Mouse (Mus musculus) midbrain, embryonic 16.5 days (tissue): ENCODE results near the gene Pcyt1a. TPM values are rescaled to one million over a fixed set of nuclear protein-coding genes. Genes with fewer than 3 reads are reported as not detected.

Experiments
- ATAC-seq: fragments of 200-750 bp; cut with Nextera tagmentation; 2 replicates; pipeline ENCODE4 v1.8.0; 2017; ENCODE audit warnings: moderate TSS enrichment
- H3K27ac ChIP-seq: fragments of 300-500 bp; sonication (generic); 2 replicates; pipeline ENCODE4 v1.5.1; 2014; ENCODE audit warnings: mild to moderate bottlenecking, low read length, mixed read lengths
- H3K27me3 ChIP-seq: fragments of 300-500 bp; sonication (generic); 2 replicates; pipeline ENCODE4 v1.6.1; 2014; ENCODE audit warnings: low read depth, low read length, mixed read lengths; ENCODE audit not compliant: control insufficient read depth, insufficient read depth
- H3K36me3 ChIP-seq: fragments of 300-500 bp; sonication (generic); 2 replicates; pipeline ENCODE4 v1.6.1; 2014; ENCODE audit warnings: mild to moderate bottlenecking, low read length, moderate library complexity, mixed read lengths; ENCODE audit not compliant: control insufficient read depth, insufficient read depth
- H3K4me1 ChIP-seq: fragments of 300-500 bp; sonication (generic); 2 replicates; pipeline ENCODE4 v1.6.1; 2014; ENCODE audit warnings: mild to moderate bottlenecking, low read length, mixed read lengths; ENCODE audit not compliant: control insufficient read depth, insufficient read depth
- H3K4me2 ChIP-seq: fragments of 300-500 bp; sonication (generic); 2 replicates; pipeline ENCODE4 v1.6.1; 2014; ENCODE audit warnings: mild to moderate bottlenecking, low read length, mixed read lengths
- H3K4me3 ChIP-seq: fragments of 300-500 bp; sonication (generic); 2 replicates; pipeline ENCODE4 v1.5.1; 2014; ENCODE audit warnings: low read depth, mild to moderate bottlenecking, low read length, moderate library complexity, mixed read lengths
- H3K9ac ChIP-seq: fragments of 300-500 bp; sonication (generic); 2 replicates; pipeline ENCODE4 v1.6.1; 2014; ENCODE audit warnings: low read depth, low read length, mixed read lengths
- H3K9me3 ChIP-seq: fragments of 300-500 bp; sonication (generic); replicated peaks from 2 replicates; pipeline ENCODE4 v1.6.1; 2014; ENCODE audit warnings: mild to moderate bottlenecking, low read length, mixed read lengths; ENCODE audit not compliant: control insufficient read depth, poor library complexity, severe bottlenecking
- WGBS: fragments of 180-500 bp; shearing (Covaris S2); extraction: QIAGEN DNeasy Blood & Tissue Kit; methylation state at CpG from one replicate; pipeline ENCODE4 v1.1.7; 2014; 5-methylcytosine and 5-hydroxymethylcytosine counted together
- polyA plus RNA-seq: library from polyadenylated mRNA; unstranded; fragments of >200 nt; fragmentation: Nextera tagmentation; extraction: Ambion mirVana; gene quantifications from 2 replicates; pipeline ENCODE4 v1.2.1, GENCODE M21; 2015

The Pcyt1a gene
- polyA plus RNA-seq, 1 experiment from 2014 or later: 48.0 TPM

DNA sequence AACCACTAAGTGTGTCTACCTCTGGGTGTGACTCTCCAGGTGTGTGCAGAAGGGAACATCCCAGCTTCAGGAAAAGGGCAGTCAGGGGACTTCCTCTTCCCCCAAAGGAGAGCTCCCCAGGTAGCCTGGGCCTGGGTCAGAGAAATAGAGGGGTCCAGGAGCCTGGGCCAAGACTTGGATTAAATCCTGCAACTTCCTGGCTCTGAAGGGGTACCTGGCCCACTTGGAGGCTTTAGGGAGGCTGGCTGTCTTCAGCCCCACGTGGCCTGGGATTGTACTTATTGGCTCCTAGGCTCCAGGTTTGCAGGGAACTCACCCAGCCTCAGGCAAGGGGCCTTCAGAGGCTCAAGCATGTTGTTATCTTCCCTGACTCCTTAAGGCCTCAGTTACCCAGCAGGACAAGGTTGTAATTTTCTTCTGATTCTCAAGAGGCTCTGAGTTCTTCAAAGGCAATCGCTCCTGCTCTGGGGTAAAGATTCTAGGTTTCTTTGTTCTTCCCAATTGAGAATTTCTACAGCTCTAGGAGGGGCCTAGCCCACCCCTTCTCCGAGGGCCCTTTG, 77.9 kb downstream of the Pcyt1a start:
- Histone ChIP-seq H3K4me2 (no peak overlapping the region), H3K9ac (no peak overlapping the region), H3K9me3 (no peaks in the 10 kb centered on the region), H3K4me1 (peaks cover 2% of the 10 kb centered on the region; the same call in 1 of the 2 replicates), H3K4me3 (no peak overlapping the region), H3K36me3 (no peaks in the 10 kb centered on the region), H3K27ac (peak overlapping the region; percentile 17; the same call in 1 of the 2 replicates), H3K27me3 (no peaks in the 10 kb centered on the region)
- WGBS: 46% methylated on average over 3 of the region's 3 CpGs
- 0 out of 2 replicates have a peak, but pooled peaks have one; percentile 7 for ATAC-seq

GRCm38 (mm10) chr16:32509066-32509942, 78.6 kb downstream of the Pcyt1a start:
- no peak overlapping the region for H3K4me2 ChIP-seq
- 60% methylated on average over 9 of the region's 9 CpGs for WGBS
- no peaks in the 10 kb centered on the region for H3K27me3 ChIP-seq
- H3K27ac ChIP-seq: peak overlapping the region; percentile 28
- H3K9ac ChIP-seq: no peak overlapping the region
- H3K4me3 ChIP-seq: no peak overlapping the region
- no peaks in the 10 kb centered on the region for H3K9me3 ChIP-seq
- no peaks in the 10 kb centered on the region for H3K36me3 ChIP-seq
- H3K4me1 ChIP-seq: peaks cover 2% of the 10 kb centered on the region; the same call in 1 of the 2 replicates
- ATAC-seq: 0 out of 2 replicates have a peak, but pooled peaks have one; percentile 30

DNA sequence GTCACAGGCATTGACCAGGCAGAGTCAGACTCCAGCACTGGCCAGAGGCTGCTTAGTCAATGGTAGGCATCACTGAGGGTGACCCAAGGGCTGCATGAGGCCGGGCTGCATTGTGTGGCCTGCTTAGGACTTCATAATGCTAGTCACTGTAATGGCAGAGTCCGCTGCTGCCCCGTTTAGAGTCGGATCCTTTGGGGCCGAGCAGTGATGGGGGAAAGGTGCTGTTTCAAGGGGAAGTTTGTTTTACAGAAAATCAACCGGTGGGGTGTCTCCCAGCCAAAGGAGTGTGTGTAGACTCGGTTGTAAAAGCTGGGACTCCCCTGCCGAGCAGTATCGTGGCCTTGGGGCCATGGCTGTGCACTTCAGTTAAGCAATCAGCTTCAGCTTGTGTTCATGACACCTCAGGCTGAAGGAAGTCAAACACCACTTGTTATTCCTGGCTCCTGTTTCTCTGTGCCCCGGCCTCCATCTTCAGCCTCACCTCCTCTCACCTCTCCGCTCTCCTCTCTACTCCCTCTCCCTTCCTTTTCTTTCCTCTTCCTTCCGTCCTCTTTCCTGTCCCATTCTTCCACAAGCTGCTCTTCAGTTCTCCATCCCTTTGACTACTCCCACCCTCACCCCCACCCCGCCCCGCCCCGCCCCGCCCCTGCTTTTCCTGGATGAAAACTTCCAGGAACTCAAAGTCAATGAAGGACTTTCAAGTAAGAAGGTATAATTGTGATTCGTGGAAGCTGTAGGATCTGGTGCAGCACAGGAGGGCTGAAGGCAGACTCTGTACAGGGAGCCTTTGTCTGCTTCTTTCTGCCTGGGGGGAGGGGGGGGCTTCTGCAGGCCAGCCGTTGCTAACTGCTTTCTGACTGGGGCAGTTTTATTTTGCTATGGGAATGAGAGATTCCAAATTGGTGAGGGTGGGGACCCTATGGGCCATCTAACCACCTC, 79.9 kb downstream of the Pcyt1a start:
- no peak overlapping the region for H3K4me3 ChIP-seq
- 75% methylated on average over 18 of the region's 18 CpGs for WGBS
- H3K27ac ChIP-seq: no peak overlapping the region
- no peak for ATAC-seq
- H3K36me3 ChIP-seq: no peaks in the 10 kb centered on the region
- H3K9me3 ChIP-seq: no peaks in the 10 kb centered on the region
- no peak overlapping the region for H3K4me2 ChIP-seq
- H3K4me1 ChIP-seq: peaks cover 6% of the 10 kb centered on the region
- no peaks in the 10 kb centered on the region for H3K27me3 ChIP-seq
- H3K9ac ChIP-seq: no peak overlapping the region

- H3K36me3 ChIP-seq: no peaks in the 10 kb centered on the region
- 74% methylated on average over 3 of the region's 3 CpGs for WGBS
- H3K4me3 ChIP-seq: no peak overlapping the region
- no peaks in the 10 kb centered on the region for H3K27me3 ChIP-seq
- no peaks in the 10 kb centered on the region for H3K9me3 ChIP-seq
- no peak for ATAC-seq
- peaks cover 12% of the 10 kb centered on the region for H3K4me1 ChIP-seq
- H3K27ac ChIP-seq: no peak overlapping the region
- no peak overlapping the region for H3K9ac ChIP-seq
- no peak overlapping the region for H3K4me2 ChIP-seq
Observed at GRCm38 (mm10) chr16:32511338-32511734, 80.6 kb downstream of the Pcyt1a start.

- Histone ChIP-seq H3K4me1 (peaks cover 16% of the 10 kb centered on the region), H3K4me3 (no peak overlapping the region), H3K27ac (no peak overlapping the region), H3K9ac (no peak overlapping the region), H3K4me2 (no peak overlapping the region), H3K36me3 (no peaks in the 10 kb centered on the region), H3K27me3 (no peaks in the 10 kb centered on the region), H3K9me3 (no peaks in the 10 kb centered on the region)
- WGBS: 86% methylated on average over 8 of the region's 8 CpGs
- ATAC-seq: no peak
Observed at GRCm38 (mm10) chr16:32511827-32512490, 81.2 kb downstream of the Pcyt1a start.

DNA sequence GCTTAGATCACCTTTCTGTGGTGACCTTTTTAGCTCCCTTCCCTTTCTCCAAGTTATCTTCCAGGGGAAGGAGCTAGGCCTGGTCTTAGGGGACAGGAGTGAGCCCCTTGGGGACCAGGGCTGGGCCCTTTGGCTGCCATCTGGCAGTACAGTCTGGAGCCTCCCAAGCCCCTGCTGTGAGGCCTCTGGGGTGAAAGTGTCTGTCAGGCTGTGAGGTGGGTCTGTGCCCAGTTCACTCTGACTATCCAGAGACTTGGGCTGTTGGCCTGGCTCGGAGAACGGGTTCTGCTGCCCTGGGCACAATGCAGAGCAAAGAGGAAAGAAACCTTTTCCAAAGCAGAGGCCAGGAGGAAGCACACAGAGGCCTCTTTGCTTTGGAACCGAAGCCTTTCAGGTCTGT, 82.2 kb downstream of the Pcyt1a start:
- Histone ChIP-seq H3K9me3 (no peaks in the 10 kb centered on the region), H3K4me1 (peaks cover 16% of the 10 kb centered on the region), H3K4me3 (no peak overlapping the region), H3K27ac (peak overlapping the region; percentile 30; the same call in 1 of the 2 replicates), H3K36me3 (no peaks in the 10 kb centered on the region), H3K9ac (no peak overlapping the region), H3K27me3 (no peaks in the 10 kb centered on the region), H3K4me2 (no peak overlapping the region)
- ATAC-seq: no peak
- WGBS: 80% methylated on average over 3 of the region's 3 CpGs

GRCm38 (mm10) chr16:32513401-32513800, 82.7 kb downstream of the Pcyt1a start:
- H3K27me3 ChIP-seq: no peaks in the 10 kb centered on the region
- H3K9ac ChIP-seq: no peak overlapping the region
- no peaks in the 10 kb centered on the region for H3K9me3 ChIP-seq
- no peak overlapping the region for H3K27ac ChIP-seq
- H3K36me3 ChIP-seq: no peaks in the 10 kb centered on the region
- H3K4me2 ChIP-seq: no peak overlapping the region
- peaks cover 16% of the 10 kb centered on the region for H3K4me1 ChIP-seq
- ATAC-seq: no peak
- WGBS: 90% methylated on average over 6 of the region's 6 CpGs
- H3K4me3 ChIP-seq: no peak overlapping the region

DNA sequence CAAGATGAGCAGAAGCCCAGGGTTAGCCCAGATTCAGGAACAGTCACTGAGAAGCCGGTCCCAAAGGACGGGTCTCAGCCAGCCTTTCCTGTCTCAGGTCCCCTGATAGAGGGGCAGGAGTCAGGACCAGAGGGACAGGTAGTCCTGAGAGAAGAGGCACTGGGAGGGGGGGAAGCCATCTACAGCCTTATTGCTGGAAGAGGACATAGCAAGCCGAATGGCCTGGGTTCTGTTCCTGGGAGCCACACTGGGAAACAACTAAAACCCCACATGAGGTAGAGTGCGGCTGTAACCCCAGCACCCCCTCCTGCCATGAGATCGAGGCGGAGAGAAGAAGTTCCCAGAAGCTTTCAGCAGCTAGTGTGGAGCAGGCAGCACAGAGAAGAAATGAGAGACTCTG, 83.2 kb downstream of the Pcyt1a start:
- WGBS: 93% methylated on average over 6 of the region's 6 CpGs
- no peak for ATAC-seq

More for the DNA sequence above, 83.2 kb downstream of the Pcyt1a start:
- Histone ChIP-seq H3K27me3 (no peaks in the 10 kb centered on the region), H3K36me3 (no peaks in the 10 kb centered on the region), H3K9me3 (no peaks in the 10 kb centered on the region), H3K9ac (no peak overlapping the region), H3K4me2 (no peak overlapping the region), H3K4me1 (peaks cover 16% of the 10 kb centered on the region), H3K27ac (peak overlapping the region; percentile 14; the same call in 1 of the 2 replicates), H3K4me3 (no peak overlapping the region)
